Mouse (Mus musculus): ENCODE measurements at regions not wholly inside any gene's neighbourhood (a gene's known extent, or its start where the extent isn't known, plus 50 kb on each side); places are given as distances from the start of the nearest gene placed in this dataset.

DNA sequence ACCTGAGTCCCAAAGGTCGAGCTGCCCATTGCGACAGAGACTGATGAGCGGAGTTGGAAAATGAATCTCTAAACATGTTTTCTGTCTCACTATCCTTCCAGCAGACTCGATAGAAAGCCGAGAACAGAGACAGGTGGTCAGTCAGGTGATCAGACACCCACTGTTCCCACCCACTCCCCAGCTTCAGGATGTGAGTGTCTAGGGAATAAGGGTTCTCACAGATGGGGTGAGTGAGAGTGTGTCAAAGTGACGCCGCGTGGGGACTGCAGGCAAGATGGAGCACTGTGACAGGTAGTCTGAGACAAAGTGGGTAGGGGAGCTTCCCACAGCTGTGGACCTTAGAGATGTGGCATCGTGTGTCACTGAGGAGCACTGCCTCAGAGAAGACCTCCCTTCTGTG lies 264.0 kb downstream of the Matn1 start:
- DNase-seq (ENCODE audit: low spot score), result no peak

DNA sequence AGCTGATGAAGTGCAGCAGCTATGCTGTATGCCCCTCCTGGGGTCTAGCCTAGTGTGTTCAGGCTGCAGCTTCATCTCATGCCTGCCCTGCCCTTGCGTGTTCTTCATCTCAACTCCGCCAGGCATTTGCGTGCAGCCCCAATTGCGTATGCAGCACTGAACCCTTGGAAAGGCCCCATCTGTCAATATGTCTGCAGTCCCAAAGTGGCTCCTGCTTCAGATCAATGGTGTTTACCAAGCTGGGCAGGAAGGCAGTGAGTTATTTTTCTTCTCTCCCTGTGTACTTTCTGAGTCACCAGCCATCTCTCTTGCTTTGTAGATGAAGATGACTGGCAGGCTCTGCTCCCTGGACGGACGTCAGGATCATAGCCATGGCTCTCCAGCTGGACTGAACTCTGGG lies 264.5 kb downstream of the Matn1 start:
- DNase-seq (ENCODE audit: low spot score), result no peak

DNA sequence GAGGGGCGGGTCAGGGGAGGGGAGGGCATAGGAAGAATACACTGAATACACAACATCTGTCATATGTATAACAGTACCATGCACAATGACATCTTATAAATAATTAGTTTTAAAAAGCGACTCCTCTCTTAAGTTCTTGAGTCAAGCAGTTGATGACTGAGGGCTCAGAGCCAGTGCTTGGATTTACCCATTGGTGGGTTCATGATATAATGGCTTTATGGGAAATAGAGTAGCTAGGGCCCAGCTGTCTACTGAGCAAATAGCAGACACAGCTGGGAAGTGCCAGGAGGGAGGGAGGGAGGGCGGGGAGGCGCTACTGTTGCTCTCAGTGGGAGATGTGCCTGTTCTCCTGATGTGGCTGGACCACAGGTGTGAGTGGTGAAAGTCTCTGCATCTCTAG lies 268.5 kb downstream of the Matn1 start:
- DNase-seq (ENCODE audit: low spot score), result no peak

DNA sequence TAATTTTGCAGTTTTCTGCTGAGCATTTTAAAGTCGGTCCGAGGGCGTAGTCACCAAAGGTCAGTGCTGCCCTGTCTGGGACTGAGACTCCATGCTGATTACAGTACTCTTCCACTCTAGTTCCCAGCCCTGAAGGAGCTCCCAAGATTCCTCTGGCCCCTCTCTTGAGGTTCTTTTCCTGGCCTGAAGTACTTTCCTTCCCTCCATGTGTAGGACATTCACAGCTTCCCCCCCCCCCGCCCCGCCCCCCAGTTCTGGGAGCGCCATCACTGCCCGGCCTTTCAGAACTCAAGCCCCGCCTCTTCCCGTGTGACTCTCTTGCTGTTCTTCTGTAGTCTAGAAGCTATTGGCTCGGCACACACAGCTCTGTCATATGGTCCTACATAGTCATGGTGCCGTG lies 271.5 kb downstream of the Matn1 start:
- DNase-seq (ENCODE audit: low spot score), result no peak

DNA sequence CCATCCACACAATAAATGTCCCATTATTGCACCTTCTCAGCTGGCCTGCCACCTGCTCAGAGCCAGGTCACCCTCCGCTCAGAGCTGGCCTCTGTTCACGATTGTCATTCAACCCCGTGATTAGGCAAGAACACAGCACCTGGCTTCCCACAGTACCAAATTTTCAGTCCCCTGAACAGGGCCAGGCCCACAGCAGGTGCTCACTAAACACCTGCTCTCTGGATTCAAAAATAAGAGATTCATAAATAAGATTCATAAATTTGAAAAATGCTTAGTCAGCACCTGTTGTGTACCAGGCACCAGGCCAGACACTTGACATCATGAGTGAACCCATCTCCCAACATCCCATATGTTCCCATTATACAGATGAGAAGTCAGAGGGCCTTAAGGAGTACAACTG lies 272.2 kb downstream of the Matn1 start:
- DNase-seq (ENCODE audit: low spot score), result no peak

DNA sequence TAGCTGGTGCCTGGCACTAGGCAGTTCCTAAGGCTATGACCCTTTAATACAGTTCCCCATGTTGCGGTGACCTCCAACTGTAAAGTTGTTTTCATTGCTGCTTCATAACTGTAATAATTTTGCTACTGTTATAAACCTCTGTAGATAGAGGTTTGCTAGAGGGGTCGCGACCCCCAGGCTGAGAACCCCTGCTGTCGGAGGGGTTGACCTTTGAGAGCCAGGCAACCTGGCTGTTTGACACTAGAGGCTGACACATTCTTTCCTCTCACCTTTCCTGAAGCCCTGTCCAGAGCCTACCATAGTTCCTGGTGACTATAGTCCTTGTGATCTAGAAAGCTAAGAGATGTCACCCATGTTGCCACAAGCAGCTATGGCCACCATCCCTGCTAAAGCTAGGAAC lies 272.9 kb downstream of the Matn1 start:
- no peak for DNase-seq (ENCODE audit: low spot score)

DNA sequence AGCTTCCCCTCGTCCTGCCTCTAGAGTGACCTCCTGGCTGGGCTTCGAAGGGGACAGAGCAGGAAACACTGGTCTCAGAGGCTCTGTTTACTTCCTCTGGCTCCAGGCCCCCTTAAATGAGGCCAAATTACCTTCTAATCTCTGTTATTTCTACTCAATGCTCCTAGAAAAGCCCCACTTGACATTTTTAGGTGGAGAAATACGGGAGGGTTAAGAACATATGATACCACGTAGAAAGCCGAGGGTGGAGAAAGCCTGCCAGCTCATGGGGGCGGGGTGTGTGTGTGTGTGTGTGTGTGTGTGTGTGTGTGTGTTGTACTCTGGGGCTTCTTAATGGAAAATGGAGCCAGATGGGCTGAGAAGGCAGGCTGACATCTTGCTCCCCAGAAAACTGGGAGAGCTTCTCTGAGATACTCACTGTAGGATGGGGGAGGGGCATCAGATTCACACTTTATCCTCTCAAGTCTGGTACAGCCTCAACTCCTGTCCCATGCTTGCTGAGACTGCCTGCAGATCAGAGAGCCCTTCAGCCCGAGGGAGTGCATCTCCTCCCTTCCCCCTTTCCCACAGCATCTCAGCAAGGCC lies 273.5 kb downstream of the Matn1 start:
- no peak for DNase-seq (ENCODE audit: low spot score)

DNA sequence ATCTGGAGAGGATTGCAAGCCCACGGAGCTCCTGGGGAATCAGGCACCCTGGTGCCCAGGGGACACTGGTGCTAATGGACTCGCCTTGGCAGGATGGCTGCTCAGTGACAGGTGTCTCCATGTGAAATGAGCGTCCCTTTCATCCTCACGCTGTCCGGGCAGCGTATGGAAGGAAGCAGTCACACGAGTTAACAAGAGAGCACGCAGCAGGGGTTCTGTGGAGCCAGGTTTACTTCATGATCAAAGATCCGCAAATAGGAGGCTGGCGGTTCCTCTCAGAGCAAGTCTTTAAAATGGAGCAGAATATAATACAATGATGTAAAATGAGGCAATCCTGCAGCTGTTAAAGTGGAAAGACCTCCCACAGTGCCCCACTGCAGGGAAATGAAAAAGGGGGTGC lies 276.8 kb downstream of the Matn1 start:
- DNase-seq (ENCODE audit: low spot score), result no peak

DNA sequence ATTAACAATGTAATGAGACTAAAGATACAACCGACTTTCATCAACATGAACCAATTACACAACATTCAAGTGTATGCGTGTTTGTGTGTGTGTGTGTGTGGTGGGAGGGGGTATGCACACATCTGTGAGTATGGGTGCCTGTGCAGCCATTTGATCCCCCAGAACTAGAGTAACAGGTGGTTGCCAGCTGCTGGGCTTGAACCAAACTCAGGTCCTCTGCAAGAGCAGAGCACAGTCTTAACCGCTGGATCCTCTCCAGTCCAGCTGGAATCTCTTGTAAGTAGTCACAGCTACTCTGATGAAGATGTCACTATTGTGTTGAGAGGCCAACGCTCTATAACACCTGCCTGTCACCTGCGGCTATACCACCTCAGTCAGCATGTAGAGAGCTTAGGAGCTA lies 286.2 kb downstream of the Matn1 start:
- DNase-seq (ENCODE audit: low spot score), result no peak

DNA sequence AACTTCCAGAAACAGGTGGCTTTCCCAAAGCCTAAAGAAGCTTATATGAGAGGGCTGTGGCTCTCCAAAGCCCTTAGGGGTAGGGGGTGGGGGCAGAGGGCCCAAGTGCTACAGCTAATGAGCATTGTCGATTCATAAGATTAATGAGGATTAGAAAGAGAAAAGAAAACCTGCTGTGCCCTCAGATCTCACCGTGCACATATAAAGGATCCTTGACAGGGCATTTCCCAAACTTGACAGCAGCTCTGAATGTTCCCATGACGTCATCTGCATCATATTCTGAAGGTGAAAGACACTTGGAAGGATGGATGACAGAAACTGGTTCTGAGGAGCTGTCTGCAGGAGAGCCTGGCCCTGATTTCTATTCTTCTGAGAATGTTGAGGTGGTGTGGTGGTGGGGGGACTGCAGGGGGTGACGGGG lies 292.4 kb downstream of the Matn1 start:
- DNase-seq (ENCODE audit: low spot score), result no peak

DNA sequence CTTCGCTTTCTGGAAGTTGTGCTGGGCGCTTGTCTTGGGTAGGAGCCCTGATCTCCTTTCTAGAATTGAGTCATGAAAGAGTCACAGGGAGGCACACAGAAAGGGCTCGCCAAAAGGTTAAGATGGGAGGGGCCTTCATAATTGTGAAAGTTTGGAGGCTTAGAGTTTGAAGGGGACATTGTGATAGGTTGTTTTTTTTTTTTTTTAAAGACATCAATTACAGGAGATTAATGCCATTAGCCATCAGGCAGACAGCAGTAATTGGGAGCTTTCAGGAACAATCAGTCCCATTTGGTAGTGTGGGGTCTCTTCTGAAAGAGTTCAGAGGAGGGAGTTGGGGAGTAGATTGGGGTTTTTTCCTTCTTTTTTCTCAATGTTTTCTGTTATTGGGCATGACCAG lies 294.4 kb downstream of the Matn1 start:
- no peak for DNase-seq (ENCODE audit: low spot score)

DNA sequence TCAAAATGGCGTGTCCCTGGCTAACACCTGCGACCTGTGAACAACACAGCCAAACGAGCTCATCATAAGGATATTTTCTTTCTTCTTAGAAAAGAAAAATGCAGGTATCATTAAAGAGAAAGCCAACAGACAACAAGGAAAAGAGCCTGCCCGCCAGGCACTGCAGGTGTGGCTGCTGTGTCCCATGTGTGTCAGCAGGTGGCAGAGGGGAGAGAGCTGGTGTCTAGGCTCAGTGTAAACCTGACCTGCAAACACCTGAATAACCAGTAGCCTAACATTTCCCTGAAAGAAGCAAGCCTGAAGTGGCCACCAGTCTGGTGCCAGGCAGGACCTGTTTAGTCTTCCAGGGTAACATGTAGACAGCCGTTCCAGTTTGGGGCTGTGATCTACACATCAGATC lies 294.9 kb downstream of the Matn1 start:
- no peak for DNase-seq (ENCODE audit: low spot score)

DNA sequence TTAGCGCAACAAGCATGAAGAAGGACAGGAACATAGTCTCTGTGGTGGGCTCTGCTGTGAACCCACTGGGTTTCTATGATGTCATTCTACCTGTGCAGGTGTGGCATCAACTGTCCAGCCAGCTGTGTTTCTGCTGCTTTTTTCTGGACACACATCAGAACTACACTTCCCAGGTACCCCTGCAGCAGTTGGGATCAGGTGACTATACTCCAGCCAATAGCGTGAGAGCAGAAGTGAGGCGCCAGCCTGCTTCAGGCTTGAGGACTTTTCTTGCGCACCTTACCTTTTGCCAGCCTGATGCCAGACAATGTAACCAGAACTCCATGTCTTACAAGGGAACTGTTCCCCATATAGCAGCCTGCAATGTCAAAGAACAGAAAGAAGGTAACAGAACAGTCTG lies 296.3 kb downstream of the Matn1 start:
- DNase-seq (ENCODE audit: low spot score), result no peak

DNA sequence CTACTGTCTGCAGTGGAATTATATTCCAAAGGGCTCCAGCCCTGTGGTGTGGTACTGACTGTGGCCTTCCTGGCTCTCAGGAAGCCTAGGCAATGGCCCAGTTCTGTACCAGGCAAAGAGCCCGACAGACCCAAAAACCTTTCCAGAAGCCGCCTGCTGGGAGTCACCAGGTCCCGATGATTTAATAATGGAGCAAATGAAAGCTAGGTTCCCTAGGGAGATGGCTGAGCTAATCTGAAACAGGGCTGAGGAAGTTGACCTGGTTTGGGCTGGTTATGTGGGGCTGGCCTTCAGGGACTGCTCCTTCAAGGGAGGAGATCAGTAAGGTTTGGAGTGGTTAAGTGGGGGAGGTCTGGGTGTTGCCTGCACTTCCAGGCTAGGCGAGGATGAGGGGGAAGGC lies 298.1 kb downstream of the Matn1 start:
- DNase-seq (ENCODE audit: low spot score), result no peak

DNA sequence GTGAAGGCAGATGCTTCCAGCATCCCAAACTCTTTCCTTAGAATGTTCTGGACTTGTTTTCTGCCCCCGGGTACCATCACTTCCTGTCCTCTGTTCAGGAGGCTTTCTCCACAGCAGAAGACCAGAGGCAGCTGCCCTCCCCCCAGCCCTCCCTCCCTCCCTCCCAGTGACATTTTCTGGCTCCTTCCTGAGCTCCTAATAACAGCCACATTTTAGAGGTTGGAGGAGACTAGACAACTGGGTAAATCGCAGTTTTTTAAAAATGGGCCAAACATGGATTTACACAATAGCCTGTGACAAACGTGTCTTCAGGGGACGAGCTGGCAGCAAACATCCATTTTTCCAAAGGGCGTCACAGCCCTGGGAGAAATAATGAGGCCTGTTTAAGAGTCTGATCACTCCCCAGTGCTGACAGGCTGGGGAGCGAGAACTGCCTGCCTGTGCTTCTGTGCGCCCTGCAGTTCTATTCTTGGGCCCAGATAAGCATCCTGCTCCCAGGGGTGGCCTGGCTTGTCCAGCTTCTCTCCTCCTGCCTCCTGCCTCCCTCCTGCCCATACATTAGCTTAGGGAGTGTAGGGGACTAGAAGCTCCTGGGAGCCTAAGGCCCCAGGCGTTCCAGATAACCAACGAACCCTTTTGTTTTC lies 299.7 kb downstream of the Matn1 start:
- no peak for DNase-seq (ENCODE audit: low spot score)

DNA sequence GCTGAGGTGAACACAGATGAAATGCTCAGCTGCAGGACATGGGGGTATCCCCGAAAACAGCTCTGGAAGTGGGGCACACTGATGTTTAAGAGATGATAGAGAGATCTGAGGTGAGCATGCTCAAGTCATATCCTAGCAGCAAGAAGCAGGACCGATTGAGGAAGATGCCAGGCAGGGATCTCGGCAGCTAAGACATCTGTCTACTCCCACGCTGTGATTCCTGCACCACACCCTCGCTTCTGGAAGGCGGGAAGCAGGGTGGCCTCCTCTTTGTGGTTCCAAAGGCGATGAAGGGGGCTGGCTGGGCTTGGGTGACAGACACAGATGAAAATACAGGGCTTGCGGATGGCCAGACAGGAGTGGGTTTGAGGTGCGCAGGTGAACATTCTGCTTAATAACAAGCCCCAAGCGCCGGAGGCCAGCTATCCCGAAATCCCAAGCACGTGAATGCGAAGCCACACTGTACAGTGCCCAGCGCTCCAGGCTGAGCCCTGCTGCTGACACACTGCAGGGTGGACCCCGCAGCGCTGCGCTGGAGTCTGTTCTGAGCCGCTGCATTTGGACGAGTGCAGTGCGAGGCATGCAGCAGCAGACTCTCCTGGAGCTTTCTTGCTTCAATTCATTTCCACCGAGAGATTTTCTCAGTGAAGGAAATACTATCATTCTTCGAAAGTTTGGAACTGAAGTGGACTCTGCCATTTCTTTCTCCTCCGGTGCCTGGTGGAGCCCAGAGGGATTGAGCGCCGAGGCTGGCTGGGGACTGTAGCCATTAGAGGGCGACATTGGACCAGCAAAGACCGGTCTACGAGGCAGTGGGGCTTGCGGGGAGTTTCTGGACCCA lies 308.6 kb downstream of the Matn1 start:
- DNase-seq (ENCODE audit: low spot score), result no peak

DNA sequence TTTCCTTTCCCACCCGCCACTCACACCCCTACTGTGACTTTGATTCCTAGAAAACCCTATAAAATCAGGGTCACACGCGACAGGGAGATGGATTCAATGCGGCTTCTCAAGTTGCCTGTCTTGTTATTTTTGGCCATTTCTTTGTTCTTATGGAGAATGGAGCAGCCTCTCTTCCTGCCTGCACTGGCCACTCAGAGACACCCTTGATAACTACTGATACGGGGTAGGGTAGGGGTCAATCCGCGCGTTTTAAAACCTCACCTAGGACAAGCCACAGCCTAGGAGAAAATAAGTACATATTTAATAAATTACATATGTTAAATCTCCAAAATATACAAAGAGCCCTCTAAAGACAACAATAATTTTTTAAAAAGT lies 309.2 kb downstream of the Matn1 start:
- DNase-seq (ENCODE audit: low spot score), result no peak

DNA sequence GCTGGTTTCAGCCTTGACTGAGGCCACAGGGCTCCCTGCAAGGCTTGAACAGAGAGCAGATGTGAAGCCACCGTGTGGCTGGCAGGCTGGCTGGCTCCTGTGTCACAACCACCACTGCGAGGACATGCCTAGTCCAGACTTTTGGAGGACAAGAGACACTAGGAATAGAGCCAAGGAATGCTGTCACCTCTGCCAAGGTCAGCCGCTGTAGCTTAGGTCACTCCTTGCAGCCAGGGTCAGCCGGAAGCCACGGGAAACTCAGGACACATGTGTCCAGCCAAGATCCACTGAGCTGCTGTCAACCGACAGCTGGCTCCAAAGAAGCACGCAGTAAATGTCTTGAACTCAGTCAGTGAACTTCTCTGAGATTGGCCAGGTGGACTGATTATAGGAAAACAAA lies 310.1 kb downstream of the Matn1 start:
- DNase-seq (ENCODE audit: low spot score), result no peak

DNA sequence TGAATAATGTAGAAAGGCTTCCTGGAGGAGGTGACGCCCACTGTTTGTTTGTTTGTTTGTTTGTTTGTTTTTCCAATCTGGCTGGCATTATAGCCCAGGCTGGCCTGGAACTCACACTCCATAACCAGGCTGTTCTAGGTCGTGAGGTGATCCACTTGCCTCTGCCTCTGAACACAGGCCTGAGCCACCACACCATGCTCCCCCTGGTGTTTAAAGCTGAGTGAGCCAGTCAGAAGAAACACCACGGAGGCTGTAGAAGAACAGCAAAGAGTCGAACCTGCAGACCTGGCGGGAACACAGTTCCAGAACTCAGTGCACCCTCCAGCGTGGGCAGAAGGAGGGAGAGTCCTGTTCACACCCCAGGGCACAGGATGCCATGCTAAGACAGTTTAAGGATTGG lies 310.5 kb downstream of the Matn1 start:
- no peak for DNase-seq (ENCODE audit: low spot score)

DNA sequence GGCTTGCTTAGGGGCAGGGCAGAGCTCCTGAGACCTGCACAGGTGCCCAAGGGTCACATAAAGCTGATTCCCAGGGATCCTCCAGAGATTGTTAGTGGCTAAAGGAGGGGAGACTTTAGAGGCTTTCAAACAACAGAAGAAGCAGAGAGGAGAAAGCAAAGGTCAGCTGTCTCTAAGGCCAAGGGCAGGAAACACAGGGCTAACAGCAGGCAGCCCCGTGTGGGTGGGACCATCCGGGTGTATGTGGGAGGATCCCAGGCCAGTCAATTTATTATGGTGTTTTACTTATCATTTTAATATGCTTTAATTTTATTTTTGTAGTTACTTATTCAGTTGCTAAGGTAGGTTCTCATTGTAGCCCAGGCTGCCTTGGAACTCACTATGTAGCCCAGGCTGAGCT lies 317.1 kb downstream of the Matn1 start:
- no peak for DNase-seq (ENCODE audit: low spot score)

DNA sequence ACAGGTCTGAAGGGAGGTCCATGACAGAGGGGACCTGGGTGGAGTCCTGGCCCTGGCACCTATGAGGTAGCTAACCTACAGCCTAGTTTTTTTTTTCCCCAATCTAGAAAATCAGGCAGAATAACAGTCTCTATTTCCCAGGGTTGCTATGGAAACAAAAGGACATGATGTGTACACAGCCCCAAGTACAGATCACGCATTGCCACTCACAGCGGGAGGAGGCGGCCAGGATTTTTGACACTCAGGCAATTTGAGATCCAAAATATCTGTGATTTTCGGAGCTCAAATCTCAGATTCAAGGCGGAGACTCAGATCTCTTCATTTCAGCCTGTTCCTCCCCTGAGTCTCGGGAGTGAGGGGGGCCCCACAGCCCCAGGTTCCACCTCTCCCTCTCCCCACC lies 318.7 kb downstream of the Matn1 start:
- no peak for DNase-seq (ENCODE audit: low spot score)

DNA sequence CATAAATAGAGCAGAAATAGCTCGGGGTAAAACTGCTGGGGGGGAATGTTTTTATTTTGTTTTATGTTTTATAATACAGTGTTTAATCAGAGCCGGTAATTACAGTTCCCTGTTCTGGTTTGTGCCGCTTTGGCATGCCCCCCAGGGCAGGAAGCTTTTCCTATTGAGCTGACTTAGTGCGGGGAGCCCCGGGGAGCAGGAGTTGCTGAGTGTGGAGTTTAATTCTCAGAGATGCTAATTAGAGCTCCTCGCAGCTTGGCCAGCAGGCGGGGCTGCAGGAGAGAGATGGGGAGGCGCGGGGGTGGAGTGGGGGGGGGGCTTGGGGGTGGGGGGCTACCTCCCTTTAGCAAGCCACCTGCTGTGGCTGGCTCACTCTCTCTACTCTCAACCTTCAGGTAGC lies 322.6 kb downstream of the Matn1 start:
- no peak for DNase-seq (ENCODE audit: low spot score)

DNA sequence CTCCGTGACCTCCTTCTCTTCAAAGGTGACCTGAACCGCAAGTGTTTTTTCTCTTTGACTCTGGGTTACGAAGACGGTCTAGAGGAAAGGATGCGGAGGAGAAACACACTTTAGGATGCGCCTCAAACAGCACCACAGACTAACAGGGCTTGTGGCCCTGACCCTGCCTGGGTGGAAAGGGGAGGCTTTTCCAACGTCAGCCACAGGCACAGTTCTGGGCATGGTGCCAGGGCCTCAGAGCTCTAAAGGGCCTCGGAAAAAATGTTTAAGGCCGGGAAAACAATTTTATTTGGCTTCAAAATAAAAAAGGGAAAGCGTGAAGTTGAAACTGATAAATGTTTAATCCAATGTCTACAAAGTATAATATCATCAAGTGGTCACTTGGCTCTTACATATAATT lies 323.6 kb downstream of the Matn1 start:
- no peak for DNase-seq (ENCODE audit: low spot score)
